Mouse (Mus musculus): ENCODE results near the gene Ang.

The Ang gene

GRCm38 (mm10) chr14:51088166-51088969 lies 2.6 kb upstream of the Ang start:
- in situ Hi-C loops (cut with MboI, MseI), result loop anchor here in 1 of 2 experiments (5.0 to 10.0 kb wide), 2 partner anchors 281 to 916 kb away; partner anchors contain the start of genes Ccnb1ip1 and Parp2

GRCm38 (mm10) chr14:51088970-51089673 lies 1.8 kb upstream of the Ang start:
- in situ Hi-C loops (cut with MboI, MseI), result loop anchor here in 1 of 2 experiments (5.0 to 10.0 kb wide), 2 partner anchors 282 to 916 kb away; partner anchors contain the start of genes Ccnb1ip1 and Parp2

GRCm38 (mm10) chr14:51089674-51090076 lies 1.3 kb upstream of the Ang start:
- in situ Hi-C loops (cut with MboI, MseI), result loop anchor here in 1 of 2 experiments (5.0 to 10.0 kb wide), 2 partner anchors 282 to 915 kb away; partner anchors contain the start of genes Ccnb1ip1 and Parp2

- in situ Hi-C loops (cut with MboI, MseI), result no loop called here
These were observed 721 bp upstream of the Ang start for GRCm38 (mm10) chr14:51090077-51090781.

GRCm38 (mm10) chr14:51092073-51092620 lies 1.2 kb downstream of the Ang start:
- in situ Hi-C loops (cut with MboI, MseI), result no loop called here

GRCm38 (mm10) chr14:51093496-51093895 lies 2.5 kb downstream of the Ang start:
- in situ Hi-C loops (cut with MboI, MseI), result no loop called here

GRCm38 (mm10) chr14:51094096-51094875 lies 3.3 kb downstream of the Ang start:
- in situ Hi-C loops (cut with MboI, MseI), result no loop called here

GRCm38 (mm10) chr14:51094921-51095320 lies 4.0 kb downstream of the Ang start:
- in situ Hi-C loops (cut with MboI, MseI), result loop anchor here (5.0 kb wide), 1 partner anchor 63 kb away; no protein-coding TSS in a partner anchor

GRCm38 (mm10) chr14:51095736-51096524 lies 5.0 kb downstream of the Ang start:
- in situ Hi-C loops (cut with MboI, MseI), result loop anchor here (5.0 kb wide), 1 partner anchor 64 kb away; no protein-coding TSS in a partner anchor

- in situ Hi-C loops (cut with MboI, MseI), result loop anchor here (5.0 kb wide), 1 partner anchor 66 kb away; no protein-coding TSS in a partner anchor
These were observed 7.3 kb downstream of the Ang start for GRCm38 (mm10) chr14:51098300-51098699.

- in situ Hi-C loops (cut with MboI, MseI), result loop anchor here (5.0 kb wide), 1 partner anchor 67 kb away; no protein-coding TSS in a partner anchor
These were observed 8.0 kb downstream of the Ang start for GRCm38 (mm10) chr14:51098921-51099320.

GRCm38 (mm10) chr14:51101284-51101683 lies 10.3 kb downstream of the Ang start:
- in situ Hi-C loops (cut with MboI, MseI), result loop anchor here (5.0 to 25.0 kb wide), 4 partner anchors 34 to 1039 kb away; no protein-coding TSS in a partner anchor

- in situ Hi-C loops (cut with MboI, MseI), result loop anchor here (5.0 to 25.0 kb wide), 4 partner anchors 36 to 1041 kb away; no protein-coding TSS in a partner anchor
These were observed 12.3 kb downstream of the Ang start for GRCm38 (mm10) chr14:51103217-51103616.

- in situ Hi-C loops (cut with MboI, MseI), result loop anchor here (5.0 to 25.0 kb wide), 4 partner anchors 37 to 1042 kb away; no protein-coding TSS in a partner anchor
These were observed 13.4 kb downstream of the Ang start for GRCm38 (mm10) chr14:51104366-51104765.

- in situ Hi-C loops (cut with MboI, MseI), result loop anchor here (10.0 to 25.0 kb wide), 3 partner anchors 138 to 1044 kb away; no protein-coding TSS in a partner anchor
These were observed 15.6 kb downstream of the Ang start for GRCm38 (mm10) chr14:51106449-51106967.

GRCm38 (mm10) chr14:51111966-51112365 lies 21.0 kb downstream of the Ang start:
- in situ Hi-C loops (cut with MboI, MseI), result loop anchor here in 1 of 2 experiments (5.0 to 25.0 kb wide), 2 partner anchors 155 to 1050 kb away; no protein-coding TSS in a partner anchor

GRCm38 (mm10) chr14:51113476-51113875 lies 22.5 kb downstream of the Ang start:
- in situ Hi-C loops (cut with MboI, MseI), result loop anchor here in 1 of 2 experiments (5.0 to 25.0 kb wide), 2 partner anchors 154 to 1051 kb away; no protein-coding TSS in a partner anchor

- in situ Hi-C loops (cut with MboI, MseI), result loop anchor here in 1 of 2 experiments (5.0 to 25.0 kb wide), 2 partner anchors 153 to 1052 kb away; no protein-coding TSS in a partner anchor
These were observed 23.1 kb downstream of the Ang start, which contains the start of gene Eddm3b for GRCm38 (mm10) chr14:51113916-51114560. Gene Eddm3b (plus strand): TSS chr14:51114426.

All from T-helper 17 cell (primary cell).